Mouse (Mus musculus) intestine, postnatal 0 days (tissue): Measurements from ENCODE around the gene Nktr. TPM values are rescaled to one million over a fixed set of nuclear protein-coding genes. Genes with fewer than 3 reads are reported as not detected.
A peak's percentile ranks its signal among the peaks of the same experiment; 100 is the strongest.

ENCODE experiments used
- ATAC-seq: fragments of 200-750 bp; cut with Nextera tagmentation; 2 replicates; pipeline ENCODE4 v1.8.0; 2017; ENCODE audit warnings: mild to moderate bottlenecking, moderate TSS enrichment, moderate library complexity
- H3K27ac ChIP-seq: fragments of 300-500 bp; sonication (generic); 2 replicates; pipeline ENCODE4 v1.5.1; 2014; ENCODE audit warnings: mild to moderate bottlenecking, low read depth, low read length, moderate library complexity
- H3K27me3 ChIP-seq: fragments of 300-500 bp; sonication (generic); replicated peaks from 2 replicates; pipeline ENCODE4 v1.6.1; 2014; ENCODE audit warnings: low read length, mixed read lengths; ENCODE audit not compliant: control insufficient read depth, insufficient read depth
- H3K36me3 ChIP-seq: fragments of 300-500 bp; sonication (generic); 2 replicates; pipeline ENCODE4 v1.6.1; 2014; ENCODE audit warnings: mild to moderate bottlenecking, moderate library complexity; ENCODE audit not compliant: control insufficient read depth, insufficient read depth
- H3K4me1 ChIP-seq: fragments of 300-500 bp; sonication (generic); replicated peaks from 2 replicates; pipeline ENCODE4 v1.6.1; 2014; ENCODE audit warnings: antibody characterized with exemption, low read length, mixed read lengths; ENCODE audit not compliant: control insufficient read depth, insufficient read depth
- H3K4me2 ChIP-seq: fragments of 300-500 bp; sonication (generic); replicated peaks from 2 replicates; pipeline ENCODE4 v1.6.1; 2014; ENCODE audit warnings: low read depth, mild to moderate bottlenecking, moderate library complexity
- H3K4me3 ChIP-seq: fragments of 300-500 bp; sonication (generic); 2 replicates; pipeline ENCODE4 v1.5.1; 2014; ENCODE audit warnings: low read depth, low read length
- H3K9ac ChIP-seq: fragments of 300-500 bp; sonication (generic); 2 replicates; pipeline ENCODE4 v1.6.1; 2014; ENCODE audit warnings: mild to moderate bottlenecking, low read depth, low read length
- H3K9me3 ChIP-seq: fragments of 300-500 bp; sonication (generic); 2 replicates; pipeline ENCODE4 v1.6.1; 2016; ENCODE audit warnings: mixed run types; ENCODE audit not compliant: control insufficient read depth
- CTCF ChIP-seq: sonication (generic); IDR thresholded peaks from 2 replicates; pipeline ENCODE4 v1.5.1; 2016; ENCODE audit warnings: low read depth, mild to moderate bottlenecking, control low read depth, antibody characterized with exemption, moderate library complexity
- WGBS: fragments of 180-500 bp; shearing (Covaris S2); extraction: QIAGEN DNeasy Blood & Tissue Kit; methylation state at CpG from one replicate; pipeline ENCODE4 v1.1.7; 2014; 5-methylcytosine and 5-hydroxymethylcytosine counted together
- polyA plus RNA-seq: library from polyadenylated mRNA; unstranded; fragments of >200 nt; fragmentation: Nextera tagmentation; extraction: Ambion mirVana; gene quantifications from 2 replicates; pipeline ENCODE4 v1.2.1, GENCODE M21; 2015

Gene Nktr
- polyA plus RNA-seq, 1 experiment from 2014 or later = 32.5 TPM

- no peak for ATAC-seq
- 85% methylated on average over 2 of the region's 2 CpGs for WGBS
These were observed 43.4 kb upstream of the Nktr start for GRCm38 (mm10) chr9:121675556-121675955.

GRCm38 (mm10) chr9:121677069-121677468 is 41.9 kb upstream of the Nktr start:
- no peak overlapping the region for H3K4me2 ChIP-seq
- no peak for TF ChIP-seq CTCF
- WGBS = 38% methylated on average over 4 of the region's 4 CpGs
- H3K4me1 ChIP-seq = no peaks in the 10 kb centered on the region
- no peak overlapping the region for H3K27ac ChIP-seq
- H3K9ac ChIP-seq = no peak overlapping the region
- ATAC-seq = no peak
- no peak overlapping the region for H3K4me3 ChIP-seq
- no peaks in the 10 kb centered on the region for H3K9me3 ChIP-seq
- H3K27me3 ChIP-seq = no peaks in the 10 kb centered on the region
- H3K36me3 ChIP-seq = peaks cover 6% of the 10 kb centered on the region; the same call in 1 of the 2 replicates

More at GRCm38 (mm10) chr9:121675556-121675955, 43.4 kb upstream of the Nktr start:
- Histone ChIP-seq H3K9me3 (no peaks in the 10 kb centered on the region), H3K27me3 (no peaks in the 10 kb centered on the region), H3K4me1 (no peaks in the 10 kb centered on the region), H3K27ac (no peak overlapping the region), H3K4me2 (no peak overlapping the region), H3K9ac (no peak overlapping the region), H3K36me3 (no peaks in the 10 kb centered on the region), H3K4me3 (no peak overlapping the region)
- TF ChIP-seq CTCF = no peak

DNA sequence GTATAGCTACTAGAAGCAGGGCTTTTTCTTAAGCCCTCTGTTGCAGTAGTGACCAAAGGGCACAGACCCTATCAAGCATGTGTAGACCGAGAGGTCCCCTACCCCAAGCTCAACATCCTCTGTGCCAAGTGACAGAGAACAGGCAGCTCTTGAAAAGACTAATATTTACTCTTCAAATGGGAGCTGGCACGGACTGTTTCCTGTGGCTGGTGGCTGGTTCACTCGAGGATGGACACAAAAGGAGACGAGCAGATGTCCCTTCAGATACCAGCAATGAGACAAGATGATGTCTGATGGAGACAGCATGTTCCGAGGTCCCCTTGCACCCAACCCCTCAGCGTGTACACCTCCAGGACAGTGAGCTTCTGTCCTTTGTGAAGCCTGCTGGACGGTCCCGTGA is 41.5 kb upstream of the Nktr start:
- peaks cover 9% of the 10 kb centered on the region; the same call in 1 of the 2 replicates for H3K36me3 ChIP-seq
- H3K4me3 ChIP-seq = no peak overlapping the region
- no peak overlapping the region for H3K4me2 ChIP-seq
- H3K27me3 ChIP-seq = no peaks in the 10 kb centered on the region
- no peaks in the 10 kb centered on the region for H3K9me3 ChIP-seq
- H3K4me1 ChIP-seq = no peaks in the 10 kb centered on the region
- no peak overlapping the region for H3K9ac ChIP-seq
- 44% methylated on average over 8 of the region's 8 CpGs for WGBS
- H3K27ac ChIP-seq = no peak overlapping the region
- no peak for TF ChIP-seq CTCF
- no peak for ATAC-seq

DNA sequence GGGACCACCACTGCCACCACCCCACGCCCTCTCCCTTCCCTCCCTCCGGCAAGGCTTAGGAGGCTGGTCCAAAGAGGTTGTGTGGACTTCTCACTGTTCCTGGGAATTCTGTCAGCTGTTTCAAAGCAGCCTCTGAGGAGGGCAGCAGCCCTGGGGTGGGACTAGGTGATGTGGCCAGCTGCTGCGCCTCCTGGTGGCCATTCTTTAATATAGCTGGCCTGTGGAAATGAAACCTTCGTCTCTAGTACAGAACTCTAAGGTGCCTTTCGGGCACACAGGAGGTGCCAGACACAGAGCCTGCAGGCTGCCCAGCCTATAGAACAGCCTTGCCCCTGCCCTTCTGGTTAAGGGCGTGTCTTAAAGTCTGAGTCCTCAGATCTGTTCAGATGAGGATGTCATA is 39.4 kb upstream of the Nktr start:
- no peak overlapping the region for H3K27ac ChIP-seq
- H3K36me3 ChIP-seq = peaks cover 20% of the 10 kb centered on the region; the same call in 1 of the 2 replicates
- H3K4me3 ChIP-seq = no peak overlapping the region
- 27% methylated on average over 6 of the region's 6 CpGs for WGBS
- H3K9ac ChIP-seq = no peak overlapping the region
- H3K4me2 ChIP-seq = no peak overlapping the region
- TF ChIP-seq CTCF = peak; percentile 91
- H3K4me1 ChIP-seq = no peaks in the 10 kb centered on the region
- ATAC-seq = peak; percentile 69
- H3K9me3 ChIP-seq = no peaks in the 10 kb centered on the region
- no peaks in the 10 kb centered on the region for H3K27me3 ChIP-seq

DNA sequence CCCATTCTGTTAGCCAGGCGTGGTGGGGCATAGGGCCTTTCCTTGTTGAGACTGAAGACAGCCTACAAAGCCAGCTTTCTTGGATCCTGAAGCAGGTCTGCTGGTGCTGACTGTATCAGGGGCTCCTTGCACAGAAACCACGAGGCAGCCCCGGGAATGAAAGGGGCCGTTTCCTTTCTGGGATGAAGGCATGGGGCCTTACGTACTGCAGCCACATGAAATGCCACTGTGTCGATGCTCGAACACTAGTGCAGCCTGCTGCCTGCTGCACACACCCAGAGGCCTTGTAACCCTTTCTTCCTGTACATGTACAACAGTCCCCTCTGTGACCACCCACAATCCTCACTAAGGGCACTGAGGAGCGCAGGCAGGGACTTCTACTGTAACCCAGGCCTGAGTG is 37.8 kb upstream of the Nktr start:
- Histone ChIP-seq H3K4me2 (no peak overlapping the region), H3K4me1 (no peaks in the 10 kb centered on the region), H3K9me3 (no peaks in the 10 kb centered on the region), H3K27me3 (no peaks in the 10 kb centered on the region), H3K4me3 (no peak overlapping the region), H3K36me3 (peaks cover 36% of the 10 kb centered on the region), H3K9ac (no peak overlapping the region), H3K27ac (no peak overlapping the region)
- ATAC-seq = no peak
- WGBS = 69% methylated on average over 8 of the region's 8 CpGs
- no peak for TF ChIP-seq CTCF

- no peak overlapping the region for H3K4me2 ChIP-seq
- H3K36me3 ChIP-seq = peaks cover 44% of the 10 kb centered on the region
- no peak for ATAC-seq
- H3K9me3 ChIP-seq = no peaks in the 10 kb centered on the region
- no peaks in the 10 kb centered on the region for H3K27me3 ChIP-seq
- H3K27ac ChIP-seq = no peak overlapping the region
- no peak overlapping the region for H3K9ac ChIP-seq
- WGBS = 79% methylated on average over 18 of the region's 18 CpGs
- H3K4me3 ChIP-seq = no peak overlapping the region
- no peaks in the 10 kb centered on the region for H3K4me1 ChIP-seq
- no peak for TF ChIP-seq CTCF
These were observed 36.8 kb upstream of the Nktr start for GRCm38 (mm10) chr9:121682037-121682680.
